Mouse (Mus musculus): ENCODE measurements around the gene Tymp. TPM values are rescaled to one million over a fixed set of nuclear protein-coding genes. Genes with fewer than 3 reads are reported as not detected.

Tymp gene
- not detected for polyA plus RNA-seq (2014; fragmentation: Illumina TruSeq; extraction: RNeasy Lipid Tissue Mini Kit (QIAGEN cat#74804); ENCODE audit: low read depth, low replicate concordance)

DNA sequence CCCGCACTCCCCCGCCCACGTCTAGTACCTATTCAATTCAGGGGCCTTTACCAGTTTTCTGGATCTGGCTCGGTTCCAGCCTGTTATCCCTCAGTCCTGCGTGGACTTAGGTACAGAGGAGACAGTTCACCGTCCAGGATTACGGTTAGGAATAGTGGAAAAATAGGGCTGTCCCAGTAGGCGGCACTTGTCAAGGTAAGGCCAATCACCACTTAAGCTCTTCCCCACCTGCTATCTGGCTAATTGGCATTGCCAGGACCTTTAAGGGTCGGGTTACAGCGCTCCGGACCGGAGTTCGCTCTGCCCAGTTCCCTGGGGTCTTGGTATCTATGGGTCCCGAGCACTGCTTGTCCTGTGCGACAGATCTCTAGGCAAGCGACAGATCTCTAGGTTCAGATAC is at the start of gene Tymp:
Gene Tymp, minus strand, starts transcription at position 83 of the 400 bp plus-strand sequence.

DNA sequence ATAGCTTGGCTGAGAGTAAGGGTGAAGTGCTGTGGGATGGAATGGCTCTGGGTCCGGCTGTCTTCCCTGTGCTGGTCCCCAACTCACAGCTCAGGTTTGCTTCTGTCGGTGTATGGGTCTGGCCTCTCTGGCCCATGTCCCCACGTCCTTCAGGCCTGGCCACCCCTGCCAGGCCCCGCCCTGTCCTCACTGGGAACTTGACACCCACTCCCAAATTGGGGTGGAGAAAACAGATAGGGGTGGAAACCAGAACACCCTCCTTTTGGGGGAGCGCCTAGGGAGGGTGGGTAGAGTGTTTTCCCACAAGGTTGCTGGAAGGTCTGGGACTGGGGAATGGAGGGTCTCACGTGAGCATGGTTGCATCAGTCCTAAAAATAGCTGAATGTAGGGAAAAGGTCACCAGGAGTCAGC is 48.9 kb upstream of the Tymp start, which contains the start of gene Cpt1b:
Gene Cpt1b, minus strand, starts transcription at position 153 of the 411 bp plus-strand sequence.

GRCm38 (mm10) chr15:89410118-89410517 is 33.3 kb upstream of the Tymp start, which contains the start of gene Syce3:
Syce3 (minus strand) TSS chr15:89410503.

DNA sequence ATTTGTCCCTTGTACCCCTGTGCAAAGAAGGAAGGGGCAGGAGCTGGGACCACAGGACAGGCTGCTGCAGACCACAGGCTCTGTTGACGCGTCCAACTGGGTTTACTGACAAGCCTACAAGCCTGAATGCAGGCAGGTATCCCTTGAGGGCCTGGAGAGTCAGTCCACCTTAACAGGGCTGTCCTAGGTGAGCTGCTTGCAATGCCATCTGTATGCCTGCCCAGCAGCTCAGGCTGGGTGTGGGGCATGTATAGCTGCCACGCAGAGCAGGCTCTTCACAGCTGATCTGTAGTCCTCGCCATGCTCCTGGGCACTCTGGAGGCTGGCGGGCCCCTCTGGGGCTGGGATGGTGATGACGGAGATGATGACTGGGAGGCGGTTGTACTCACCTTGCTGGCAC is 7.8 kb upstream of the Tymp start, which contains the start of gene Klhdc7b:
Gene Klhdc7b, plus strand, starts transcription at position 301 of the 400 bp plus-strand sequence.

DNA sequence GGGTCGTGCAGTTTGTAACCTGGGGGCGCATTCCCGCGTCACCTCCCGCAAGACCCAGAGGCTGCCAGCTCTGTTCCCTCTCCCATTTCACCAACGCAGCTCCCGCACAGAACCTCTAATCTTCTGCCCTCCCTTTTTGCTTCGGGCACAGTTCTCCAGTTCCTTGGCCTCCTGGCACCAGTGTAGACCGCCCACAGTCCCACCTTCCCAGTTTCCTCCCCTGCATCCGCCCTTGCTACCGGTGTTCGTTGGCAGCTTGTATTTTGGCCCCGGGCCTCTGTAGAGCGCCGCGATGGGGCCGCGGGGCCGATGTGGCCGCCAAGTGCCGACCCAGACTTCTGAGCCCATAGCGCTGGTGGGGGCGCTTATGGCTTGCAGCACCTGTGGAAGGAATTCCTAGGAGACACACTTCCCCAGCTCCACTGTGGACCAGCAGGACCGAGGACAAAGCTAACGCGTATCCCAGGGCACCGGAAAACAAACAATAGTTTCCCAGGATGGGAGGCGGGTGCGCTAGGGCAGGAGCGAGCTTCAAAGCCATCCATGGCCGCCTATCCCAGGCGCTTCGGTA is 2.1 kb upstream of the Tymp start, which contains the start of gene Odf3b:
Gene Odf3b, minus strand, starts transcription at position 452 of the 571 bp plus-strand sequence.

DNA sequence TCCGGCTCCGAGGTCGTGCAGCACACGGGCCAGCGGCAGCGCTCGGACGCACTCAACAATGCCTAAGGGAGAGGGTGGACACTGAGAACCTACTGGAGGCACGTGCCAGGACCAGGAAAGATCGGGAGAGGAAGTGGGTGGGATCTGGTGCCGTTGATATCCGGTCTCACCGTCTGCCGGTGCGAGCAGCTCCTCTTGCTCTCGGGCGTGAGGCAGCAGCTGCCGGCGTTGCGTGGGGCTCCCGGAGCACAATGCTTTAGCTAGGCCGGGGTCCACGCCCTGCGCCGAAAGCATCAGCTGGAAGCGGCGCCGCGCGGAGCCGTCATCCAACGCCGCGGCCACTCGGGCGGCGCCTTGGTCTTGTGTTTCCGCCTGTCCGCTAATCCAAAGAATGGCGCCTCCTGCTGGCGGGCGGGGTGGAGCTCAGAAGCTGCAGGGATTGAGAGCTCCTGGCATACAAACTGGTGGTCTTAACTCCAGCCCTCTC is 3.0 kb downstream of the Tymp start, which contains the start of gene Sco2:
Gene Sco2, minus strand, starts transcription at position 85 of the 487 bp plus-strand sequence.

GRCm38 (mm10) chr15:89355241-89356187 is 21.3 kb downstream of the Tymp start, which contains the start of the genes Lmf2 and Ncaph2:
Lmf2 (minus strand) TSS chr15:89355659.
Ncaph2 (plus strand) TSS chr15:89355719.

GRCm38 (mm10) chr15:89334271-89334670 is 42.6 kb downstream of the Tymp start, which contains the start of gene Miox:
Miox (plus strand) TSS chr15:89334398.

GRCm38 (mm10) chr15:89322670-89323522 is 53.9 kb downstream of the Tymp start, which contains the start of gene Adm2:
Adm2 (plus strand) TSS chr15:89322720.

Other genes starting within 250 kb of the Tymp start
- not detected for gene Hdac10, start 248.3 kb downstream of the Tymp start, polyA plus RNA-seq (2014; fragmentation: Illumina TruSeq; extraction: RNeasy Lipid Tissue Mini Kit (QIAGEN cat#74804); ENCODE audit: low read depth, low replicate concordance)
- 1.4 TPM for gene Mapk12, start 236.3 kb downstream of the Tymp start, polyA plus RNA-seq (2014; fragmentation: Illumina TruSeq; extraction: RNeasy Lipid Tissue Mini Kit (QIAGEN cat#74804); ENCODE audit: low read depth, low replicate concordance)
- gene Mapk11, start 227.4 kb downstream of the Tymp start, polyA plus RNA-seq (2014; fragmentation: Illumina TruSeq; extraction: RNeasy Lipid Tissue Mini Kit (QIAGEN cat#74804); ENCODE audit: low read depth, low replicate concordance): 0.47 TPM
- gene Plxnb2, start 196.3 kb downstream of the Tymp start, polyA plus RNA-seq (2014; fragmentation: Illumina TruSeq; extraction: RNeasy Lipid Tissue Mini Kit (QIAGEN cat#74804); ENCODE audit: low read depth, low replicate concordance): 4.9 TPM
- 0.29 TPM for gene Dennd6b, start 180.5 kb downstream of the Tymp start, polyA plus RNA-seq (2014; fragmentation: Illumina TruSeq; extraction: RNeasy Lipid Tissue Mini Kit (QIAGEN cat#74804); ENCODE audit: low read depth, low replicate concordance)
- 12.2 TPM for gene Ppp6r2, start 165.5 kb downstream of the Tymp start, polyA plus RNA-seq (2014; fragmentation: Illumina TruSeq; extraction: RNeasy Lipid Tissue Mini Kit (QIAGEN cat#74804); ENCODE audit: low read depth, low replicate concordance)
- gene Sbf1, start 61.7 kb downstream of the Tymp start, polyA plus RNA-seq (2014; fragmentation: Illumina TruSeq; extraction: RNeasy Lipid Tissue Mini Kit (QIAGEN cat#74804); ENCODE audit: low read depth, low replicate concordance): 3.1 TPM
- gene Adm2, start 54.3 kb downstream of the Tymp start, polyA plus RNA-seq (2014; fragmentation: Illumina TruSeq; extraction: RNeasy Lipid Tissue Mini Kit (QIAGEN cat#74804); ENCODE audit: low read depth, low replicate concordance): not detected
- not detected for gene Miox, start 42.6 kb downstream of the Tymp start, polyA plus RNA-seq (2014; fragmentation: Illumina TruSeq; extraction: RNeasy Lipid Tissue Mini Kit (QIAGEN cat#74804); ENCODE audit: low read depth, low replicate concordance)
- gene Lmf2, start 21.4 kb downstream of the Tymp start, polyA plus RNA-seq (2014; fragmentation: Illumina TruSeq; extraction: RNeasy Lipid Tissue Mini Kit (QIAGEN cat#74804); ENCODE audit: low read depth, low replicate concordance): 3.0 TPM
- 12.4 TPM for gene Ncaph2, start 21.3 kb downstream of the Tymp start, polyA plus RNA-seq (2014; fragmentation: Illumina TruSeq; extraction: RNeasy Lipid Tissue Mini Kit (QIAGEN cat#74804); ENCODE audit: low read depth, low replicate concordance)
- 0.52 TPM for gene Sco2, start 3.2 kb downstream of the Tymp start, polyA plus RNA-seq (2014; fragmentation: Illumina TruSeq; extraction: RNeasy Lipid Tissue Mini Kit (QIAGEN cat#74804); ENCODE audit: low read depth, low replicate concordance)
- not detected for gene Odf3b, start 2.2 kb upstream of the Tymp start, polyA plus RNA-seq (2014; fragmentation: Illumina TruSeq; extraction: RNeasy Lipid Tissue Mini Kit (QIAGEN cat#74804); ENCODE audit: low read depth, low replicate concordance)
- gene Klhdc7b, start 7.9 kb upstream of the Tymp start, polyA plus RNA-seq (2014; fragmentation: Illumina TruSeq; extraction: RNeasy Lipid Tissue Mini Kit (QIAGEN cat#74804); ENCODE audit: low read depth, low replicate concordance): not detected
- gene Syce3, start 33.5 kb upstream of the Tymp start, polyA plus RNA-seq (2014; fragmentation: Illumina TruSeq; extraction: RNeasy Lipid Tissue Mini Kit (QIAGEN cat#74804); ENCODE audit: low read depth, low replicate concordance): not detected
- 4.1 TPM for gene Cpt1b, start 48.8 kb upstream of the Tymp start, polyA plus RNA-seq (2014; fragmentation: Illumina TruSeq; extraction: RNeasy Lipid Tissue Mini Kit (QIAGEN cat#74804); ENCODE audit: low read depth, low replicate concordance)
- gene C730034F03Rik, start 52.5 kb upstream of the Tymp start, polyA plus RNA-seq (2014; fragmentation: Illumina TruSeq; extraction: RNeasy Lipid Tissue Mini Kit (QIAGEN cat#74804); ENCODE audit: low read depth, low replicate concordance): 0.47 TPM
- not detected for gene Gm44502, start 52.7 kb upstream of the Tymp start, polyA plus RNA-seq (2014; fragmentation: Illumina TruSeq; extraction: RNeasy Lipid Tissue Mini Kit (QIAGEN cat#74804); ENCODE audit: low read depth, low replicate concordance)
- gene Chkb, start 52.9 kb upstream of the Tymp start, polyA plus RNA-seq (2014; fragmentation: Illumina TruSeq; extraction: RNeasy Lipid Tissue Mini Kit (QIAGEN cat#74804); ENCODE audit: low read depth, low replicate concordance): 30.0 TPM
- gene Mapk8ip2, start 76.9 kb upstream of the Tymp start, polyA plus RNA-seq (2014; fragmentation: Illumina TruSeq; extraction: RNeasy Lipid Tissue Mini Kit (QIAGEN cat#74804); ENCODE audit: low read depth, low replicate concordance): 2.4 TPM
- 2.6 TPM for gene Arsa, start 100.4 kb upstream of the Tymp start, polyA plus RNA-seq (2014; fragmentation: Illumina TruSeq; extraction: RNeasy Lipid Tissue Mini Kit (QIAGEN cat#74804); ENCODE audit: low read depth, low replicate concordance)
- 1.3 TPM for gene Shank3, start 122.6 kb upstream of the Tymp start, polyA plus RNA-seq (2014; fragmentation: Illumina TruSeq; extraction: RNeasy Lipid Tissue Mini Kit (QIAGEN cat#74804); ENCODE audit: low read depth, low replicate concordance)
- gene Acr, start 191.3 kb upstream of the Tymp start, polyA plus RNA-seq (2014; fragmentation: Illumina TruSeq; extraction: RNeasy Lipid Tissue Mini Kit (QIAGEN cat#74804); ENCODE audit: low read depth, low replicate concordance): not detected
- 6.4 TPM for gene Rabl2, start 214.9 kb upstream of the Tymp start, polyA plus RNA-seq (2014; fragmentation: Illumina TruSeq; extraction: RNeasy Lipid Tissue Mini Kit (QIAGEN cat#74804); ENCODE audit: low read depth, low replicate concordance)